Mouse (Mus musculus): ENCODE results near the gene Arhgef10l. TPM values are rescaled to one million over a fixed set of nuclear protein-coding genes. Genes with fewer than 3 reads are reported as not detected.

Arhgef10l gene
- total and polyA plus RNA-seq, 3 experiments = 10.2 to 26.0 TPM; not detected in 1

- Histone ChIP-seq H3K27me3 (ENCODE audit: control insufficient read depth in 1 of 2, insufficient read depth in 2 of 2, low read length in 2 of 2) (no peaks in the 10 kb centered on the region), H3K9me3 (replicated peaks; ENCODE audit: insufficient read depth, low read length) (no peaks in the 10 kb centered on the region), H3K4me3 (ENCODE audit: control insufficient read depth in 1 of 2, insufficient read depth in 1 of 2, low read depth in 2 of 2, low read length in 2 of 2) (no peak overlapping the region), H3K27ac (ENCODE audit: control insufficient read depth, low read depth, low read length) (no peak overlapping the region), H3K36me3 (ENCODE audit: control insufficient read depth in 1 of 2, insufficient read depth in 2 of 2, low read length in 2 of 2) (no peaks in the 10 kb centered on the region), H3K79me2 (ENCODE audit: control insufficient read depth, insufficient read depth, low read length, poor library complexity) (no peaks in the 10 kb centered on the region), H3K9ac (ENCODE audit: control insufficient read depth, low read depth, low read length, poor library complexity, severe bottlenecking) (no peak overlapping the region), H3K4me1 (ENCODE audit: control insufficient read depth in 1 of 2, insufficient read depth in 2 of 2, low read length in 2 of 2) (no peaks in the 10 kb centered on the region)
- TF ChIP-seq JUND (IDR thresholded peaks at IDR 0.05; ENCODE audit: low read depth, low read length) (no peak), POLR2AphosphoS2 (IDR thresholded peaks at IDR 0.05; ENCODE audit: low read length) (no peak), NRF1 (IDR thresholded peaks at IDR 0.05; ENCODE audit: insufficient read depth, low read depth, low read length, poor library complexity, severe bottlenecking) (no peak), CHD2 (IDR thresholded peaks at IDR 0.05; ENCODE audit: low read length) (no peak), RCOR1 (IDR thresholded peaks at IDR 0.05; ENCODE audit: low read depth, low read length) (no peak), MAZ (IDR thresholded peaks at IDR 0.05; ENCODE audit: low read depth, low read length) (no peak), TAL1 (IDR thresholded peaks at IDR 0.05; ENCODE audit: low read length) (no peak), TBP (IDR thresholded peaks at IDR 0.05; ENCODE audit: low read depth, low read length) (no peak), MAX (IDR thresholded peaks at IDR 0.05; ENCODE audit: low read length) (no peak), MYB (IDR thresholded peaks at IDR 0.05; ENCODE audit: low read depth, low read length) (no peak), ZMIZ1 (IDR thresholded peaks at IDR 0.05; ENCODE audit: low read depth, low read length) (no peak), TCF12 (IDR thresholded peaks at IDR 0.05; ENCODE audit: low read depth, low read length) (no peak), MAFK (IDR thresholded peaks at IDR 0.05; ENCODE audit: borderline replicate concordance, low read depth, low read length) (no peak), POLR2A (IDR thresholded peaks at IDR 0.05; ENCODE audit: control insufficient read depth in 1 of 2, insufficient read depth in 1 of 2, low read depth in 1 of 2, low read length in 2 of 2, poor library complexity in 1 of 2) (no peak), KAT2A (conservative IDR thresholded peaks at IDR 0.05; ENCODE audit: low read depth, low read length) (no peak), USF1 (IDR thresholded peaks at IDR 0.05; ENCODE audit: low read depth, low read length) (no peak), ZNF384 (IDR thresholded peaks at IDR 0.05; ENCODE audit: low read depth, low read length) (no peak), NELFE (IDR thresholded peaks at IDR 0.05; ENCODE audit: low read depth, low read length) (no peak), USF2 (IDR thresholded peaks at IDR 0.05; ENCODE audit: borderline replicate concordance in 1 of 2, insufficient read depth in 1 of 2, low read depth in 1 of 2, low read length in 2 of 2) (no peak)
- DNase-seq (ENCODE audit: low read depth, low spot score) = no peak
These were observed 97.8 kb downstream of the Arhgef10l start for GRCm38 (mm10) chr4:140567911-140568480.

GRCm38 (mm10) chr4:140566785-140567184 is 99.0 kb downstream of the Arhgef10l start:
- Histone ChIP-seq H3K9me3 (replicated peaks; ENCODE audit: insufficient read depth, low read length) (no peaks in the 10 kb centered on the region), H3K4me3 (ENCODE audit: control insufficient read depth in 1 of 2, insufficient read depth in 1 of 2, low read depth in 2 of 2, low read length in 2 of 2) (no peak overlapping the region), H3K36me3 (ENCODE audit: control insufficient read depth in 1 of 2, insufficient read depth in 2 of 2, low read length in 2 of 2) (no peaks in the 10 kb centered on the region), H3K27me3 (ENCODE audit: control insufficient read depth in 1 of 2, insufficient read depth in 2 of 2, low read length in 2 of 2) (no peaks in the 10 kb centered on the region), H3K79me2 (ENCODE audit: control insufficient read depth, insufficient read depth, low read length, poor library complexity) (no peaks in the 10 kb centered on the region), H3K4me1 (ENCODE audit: control insufficient read depth in 1 of 2, insufficient read depth in 2 of 2, low read length in 2 of 2) (no peaks in the 10 kb centered on the region), H3K9ac (ENCODE audit: control insufficient read depth, low read depth, low read length, poor library complexity, severe bottlenecking) (no peak overlapping the region), H3K27ac (ENCODE audit: control insufficient read depth, low read depth, low read length) (no peak overlapping the region)
- DNase-seq (ENCODE audit: low read depth, low spot score) = no peak
- TF ChIP-seq UBTF (IDR thresholded peaks at IDR 0.05; ENCODE audit: borderline replicate concordance, insufficient read depth, low read depth, low read length) = no peak
- no peak for TF ChIP-seq MXI1 (IDR thresholded peaks at IDR 0.05; ENCODE audit: low read depth, low read length)
- TF ChIP-seq GATA1 (IDR thresholded peaks at IDR 0.05; ENCODE audit: low read depth, low read length) = no peak
- no peak for TF ChIP-seq POLR2A (IDR thresholded peaks at IDR 0.05; ENCODE audit: control insufficient read depth in 1 of 2, insufficient read depth in 1 of 2, low read depth in 1 of 2, low read length in 2 of 2, poor library complexity in 1 of 2)
- TF ChIP-seq EP300 (IDR thresholded peaks at IDR 0.05; ENCODE audit: low read depth in 1 of 2, low read length in 2 of 2) = no peak
- no peak for TF ChIP-seq POLR2AphosphoS2 (IDR thresholded peaks at IDR 0.05; ENCODE audit: low read length)
- TF ChIP-seq MAZ (IDR thresholded peaks at IDR 0.05; ENCODE audit: low read depth, low read length) = no peak
- no peak for TF ChIP-seq RAD21 (IDR thresholded peaks at IDR 0.05; ENCODE audit: low read depth, low read length)
- no peak for TF ChIP-seq POLR2AphosphoS5 (IDR thresholded peaks at IDR 0.05; ENCODE audit: borderline replicate concordance, low read depth, low read length)
- TF ChIP-seq ZC3H11A (IDR thresholded peaks at IDR 0.05; ENCODE audit: low read depth, low read length) = no peak
- TF ChIP-seq NRF1 (IDR thresholded peaks at IDR 0.05; ENCODE audit: insufficient read depth, low read depth, low read length, poor library complexity, severe bottlenecking) = no peak
- no peak for TF ChIP-seq BHLHE40 (IDR thresholded peaks at IDR 0.05; ENCODE audit: borderline replicate concordance, low read depth, low read length)
- TF ChIP-seq KAT2A (conservative IDR thresholded peaks at IDR 0.05; ENCODE audit: low read depth, low read length) = no peak
- no peak for TF ChIP-seq RCOR1 (IDR thresholded peaks at IDR 0.05; ENCODE audit: low read depth, low read length)
- TF ChIP-seq ZKSCAN1 (IDR thresholded peaks at IDR 0.05; ENCODE audit: low read depth, low read length) = no peak
- no peak for TF ChIP-seq TCF12 (IDR thresholded peaks at IDR 0.05; ENCODE audit: low read depth, low read length)
- no peak for TF ChIP-seq MEF2A (IDR thresholded peaks at IDR 0.05; ENCODE audit: extremely low read depth, insufficient replicate concordance, low read depth, low read length, poor library complexity, severe bottlenecking)
- no peak for TF ChIP-seq E2F4 (IDR thresholded peaks at IDR 0.05; ENCODE audit: borderline replicate concordance, low read depth, low read length)
